Mouse (Mus musculus): ENCODE data around the gene Ttc33. TPM values are rescaled to one million over a fixed set of nuclear protein-coding genes. Genes with fewer than 3 reads are reported as not detected.

The Ttc33 gene
- total and polyA plus RNA-seq, 2 experiments from 2014 or later = 21.3 to 39.3 TPM

- Histone ChIP-seq H3K4me3 (ENCODE audit: low read length) (peak overlapping the region; percentile 95), H3K36me3 (ENCODE audit: insufficient read depth, low read length) (peaks cover 4% of the 10 kb centered on the region; the same call in 1 of the 2 replicates), H3K9ac (replicated peaks; ENCODE audit: low read length) (peak overlapping the region; percentile 82), H3K27ac (peak overlapping the region; percentile 89), H3K4me2 (ENCODE audit: low read depth, low read length) (peak overlapping the region; percentile 88), H3K4me1 (ENCODE audit: insufficient read depth, low read length) (peaks cover 8% of the 10 kb centered on the region; the same call in 1 of the 2 replicates), H3K9me3 (ENCODE audit: low read length) (no peaks in the 10 kb centered on the region), H3K27me3 (ENCODE audit: insufficient read depth, low read length) (no peaks in the 10 kb centered on the region)
- no peak for TF ChIP-seq CTCF (IDR thresholded peaks at IDR 0.05; ENCODE audit: low read depth)
- 44% methylated on average over 10 of the region's 11 CpGs for WGBS
- peak; percentile 64 for ATAC-seq
- DNase-seq (ENCODE audit: low spot score) = peak; percentile 42
Measured at GRCm38 (mm10) chr15:5184668-5185330, 526 bp upstream of the Ttc33 start.

GRCm38 (mm10) chr15:5186293-5186675 lies 959 bp downstream of the Ttc33 start:
- peak overlapping the region; percentile 95 for H3K4me3 ChIP-seq (ENCODE audit: low read length)
- H3K4me1 ChIP-seq (ENCODE audit: insufficient read depth, low read length) = peaks cover 8% of the 10 kb centered on the region; the same call in 1 of the 2 replicates
- H3K36me3 ChIP-seq (ENCODE audit: insufficient read depth, low read length) = no peaks in the 10 kb centered on the region
- 32% methylated on average over 10 of the region's 10 CpGs for WGBS
- H3K27ac ChIP-seq = peak overlapping the region; percentile 89
- no peaks in the 10 kb centered on the region for H3K9me3 ChIP-seq (ENCODE audit: low read length)
- H3K9ac ChIP-seq (replicated peaks; ENCODE audit: low read length) = peak overlapping the region; percentile 82
- no peak for DNase-seq (ENCODE audit: low spot score)
- no peaks in the 10 kb centered on the region for H3K27me3 ChIP-seq (ENCODE audit: insufficient read depth, low read length)
- H3K4me2 ChIP-seq (ENCODE audit: low read depth, low read length) = peak overlapping the region; percentile 88
- TF ChIP-seq CTCF (IDR thresholded peaks at IDR 0.05; ENCODE audit: low read depth) = no peak
- no peak for ATAC-seq

- ATAC-seq = no peak
- WGBS = 58% methylated on average over 4 of the region's 4 CpGs
- Histone ChIP-seq H3K4me2 (ENCODE audit: low read depth, low read length) (no peak overlapping the region), H3K9ac (replicated peaks; ENCODE audit: low read length) (no peak overlapping the region), H3K4me1 (ENCODE audit: insufficient read depth, low read length) (peaks cover 8% of the 10 kb centered on the region; the same call in 1 of the 2 replicates), H3K4me3 (ENCODE audit: low read length) (no peak overlapping the region), H3K36me3 (ENCODE audit: insufficient read depth, low read length) (no peaks in the 10 kb centered on the region), H3K9me3 (ENCODE audit: low read length) (no peaks in the 10 kb centered on the region), H3K27ac (no peak overlapping the region), H3K27me3 (ENCODE audit: insufficient read depth, low read length) (no peaks in the 10 kb centered on the region)
- no peak for TF ChIP-seq CTCF (IDR thresholded peaks at IDR 0.05; ENCODE audit: low read depth)
- no peak for DNase-seq (ENCODE audit: low spot score)
Measured at GRCm38 (mm10) chr15:5187116-5187515, 1.8 kb downstream of the Ttc33 start.

- Histone ChIP-seq H3K4me3 (ENCODE audit: low read length) (no peak overlapping the region), H3K27me3 (ENCODE audit: insufficient read depth, low read length) (no peaks in the 10 kb centered on the region), H3K9ac (replicated peaks; ENCODE audit: low read length) (no peak overlapping the region), H3K4me2 (ENCODE audit: low read depth, low read length) (no peak overlapping the region), H3K9me3 (ENCODE audit: low read length) (no peaks in the 10 kb centered on the region), H3K36me3 (ENCODE audit: insufficient read depth, low read length) (no peaks in the 10 kb centered on the region), H3K4me1 (ENCODE audit: insufficient read depth, low read length) (peaks cover 8% of the 10 kb centered on the region; the same call in 1 of the 2 replicates), H3K27ac (no peak overlapping the region)
- ATAC-seq (no peak), DNase-seq (ENCODE audit: low spot score) (no peak)
- 94% methylated on average over 1 of the region's 1 CpGs for WGBS
- no peak for TF ChIP-seq CTCF (IDR thresholded peaks at IDR 0.05; ENCODE audit: low read depth)
Measured at GRCm38 (mm10) chr15:5188029-5188428, 2.7 kb downstream of the Ttc33 start.

DNA sequence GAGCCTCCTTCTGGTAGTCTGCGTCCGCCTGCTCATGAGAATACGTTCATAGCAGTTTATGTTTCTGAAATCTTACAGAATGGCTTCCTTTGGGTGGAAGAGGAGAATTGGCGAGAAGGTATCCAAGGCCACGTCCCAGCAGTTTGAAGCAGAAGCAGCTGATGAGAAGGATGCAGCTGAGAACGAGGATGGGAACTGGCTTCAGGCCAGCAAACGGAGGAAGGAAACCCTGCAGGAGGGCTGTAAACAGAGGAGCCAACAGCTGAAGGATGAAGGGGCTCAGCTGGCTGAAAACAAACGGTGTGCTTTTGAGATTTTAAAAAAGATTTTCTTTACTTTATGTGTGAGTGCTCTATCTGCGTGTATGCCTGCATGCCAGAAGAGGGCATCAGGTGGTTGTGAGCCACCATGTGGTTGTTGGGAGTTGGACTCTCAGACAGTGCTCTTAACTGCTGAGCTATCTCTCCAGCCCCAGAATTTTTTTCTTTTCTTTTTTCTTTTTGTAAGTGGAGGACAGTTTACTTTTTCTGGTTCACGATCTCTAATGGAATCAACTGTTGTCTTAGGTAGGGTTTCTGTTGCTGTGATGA lies 4.3 kb downstream of the Ttc33 start:
- TF ChIP-seq CTCF (IDR thresholded peaks at IDR 0.05; ENCODE audit: low read depth) = peak; percentile 49
- ATAC-seq = no peak
- H3K4me3 ChIP-seq (ENCODE audit: low read length) = no peak overlapping the region
- peaks cover 8% of the 10 kb centered on the region; the same call in 1 of the 2 replicates for H3K4me1 ChIP-seq (ENCODE audit: insufficient read depth, low read length)
- no peak overlapping the region for H3K9ac ChIP-seq (replicated peaks; ENCODE audit: low read length)
- WGBS = 55% methylated on average over 10 of the region's 10 CpGs
- H3K4me2 ChIP-seq (ENCODE audit: low read depth, low read length) = no peak overlapping the region
- peak; percentile 24 for DNase-seq (ENCODE audit: low spot score)
- H3K27me3 ChIP-seq (ENCODE audit: insufficient read depth, low read length) = no peaks in the 10 kb centered on the region
- peak overlapping the region; percentile 32; the same call in 1 of the 2 replicates for H3K27ac ChIP-seq
- H3K36me3 ChIP-seq (ENCODE audit: insufficient read depth, low read length) = no peaks in the 10 kb centered on the region
- H3K9me3 ChIP-seq (ENCODE audit: low read length) = no peaks in the 10 kb centered on the region

DNA sequence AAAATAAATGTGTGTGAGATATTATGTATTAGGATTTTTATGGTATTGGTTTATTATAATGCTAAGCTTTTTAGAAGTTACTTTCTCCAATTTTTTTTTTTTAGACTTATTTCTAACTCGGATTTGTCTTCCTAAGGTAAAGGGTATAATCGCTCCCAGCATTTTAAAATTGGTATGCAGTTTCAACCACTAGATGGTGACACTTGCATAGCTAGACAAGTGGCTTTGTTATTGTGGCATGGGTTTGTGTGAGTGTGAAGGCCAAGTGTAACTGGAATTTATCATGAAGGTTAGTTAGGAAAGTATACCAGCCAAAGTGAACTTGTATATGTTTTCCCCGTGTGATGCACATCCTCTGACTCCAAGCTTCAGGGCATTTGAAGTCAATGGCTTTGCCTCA lies 8.5 kb downstream of the Ttc33 start:
- peak; percentile 69 for DNase-seq (ENCODE audit: low spot score)
- H3K4me1 ChIP-seq (ENCODE audit: insufficient read depth, low read length) = 0 out of 2 replicates have a peak, but pooled peaks cover 3% of the 10 kb centered on the region
- H3K27me3 ChIP-seq (ENCODE audit: insufficient read depth, low read length) = no peaks in the 10 kb centered on the region
- no peak overlapping the region for H3K27ac ChIP-seq
- no peak overlapping the region for H3K4me3 ChIP-seq (ENCODE audit: low read length)
- no peaks in the 10 kb centered on the region for H3K9me3 ChIP-seq (ENCODE audit: low read length)
- no peak overlapping the region for H3K9ac ChIP-seq (replicated peaks; ENCODE audit: low read length)
- peak; percentile 70 for TF ChIP-seq CTCF (IDR thresholded peaks at IDR 0.05; ENCODE audit: low read depth)
- WGBS = 81% methylated on average over 3 of the region's 3 CpGs
- H3K36me3 ChIP-seq (ENCODE audit: insufficient read depth, low read length) = no peaks in the 10 kb centered on the region
- ATAC-seq = 0 out of 2 replicates have a peak, but pooled peaks have one; percentile 24
- no peak overlapping the region for H3K4me2 ChIP-seq (ENCODE audit: low read depth, low read length)

- Histone ChIP-seq H3K9ac (replicated peaks; ENCODE audit: low read length) (no peak overlapping the region), H3K27me3 (ENCODE audit: insufficient read depth, low read length) (no peaks in the 10 kb centered on the region), H3K4me1 (ENCODE audit: insufficient read depth, low read length) (0 out of 2 replicates have a peak, but pooled peaks cover 1% of the 10 kb centered on the region), H3K4me2 (ENCODE audit: low read depth, low read length) (no peak overlapping the region), H3K27ac (no peak overlapping the region), H3K9me3 (ENCODE audit: low read length) (no peaks in the 10 kb centered on the region), H3K36me3 (ENCODE audit: insufficient read depth, low read length) (no peaks in the 10 kb centered on the region), H3K4me3 (ENCODE audit: low read length) (no peak overlapping the region)
- no peak for TF ChIP-seq CTCF (IDR thresholded peaks at IDR 0.05; ENCODE audit: low read depth)
- DNase-seq (ENCODE audit: low spot score) (no peak), ATAC-seq (no peak)
- 92% methylated on average over 6 of the region's 6 CpGs for WGBS
Measured at GRCm38 (mm10) chr15:5194446-5194845, 9.1 kb downstream of the Ttc33 start.
